Mouse (Mus musculus): ENCODE measurements around the gene Olfr506.
"Not testable (repeated sequence)": the region's sequence is repeated elsewhere in the genome, so short reads cannot be mapped to it uniquely, and the experiment has no call there.

Gene Olfr506

GRCm38 (mm10) chr7:108610487-108610886, at the start of gene Olfr506:
Gene Olfr506 (plus strand): TSS chr7:108610787.
- DNase-seq (ENCODE audit: low spot score): no peak

GRCm38 (mm10) chr7:108565693-108566092, 44.9 kb upstream of the Olfr506 start, which contains the start of gene Olfr504:
Gene Olfr504 (minus strand): TSS chr7:108565793.
- no peak for DNase-seq (ENCODE audit: low spot score)

- no peak for DNase-seq (ENCODE audit: low spot score)
These were observed 20.8 kb upstream of the Olfr506 start for GRCm38 (mm10) chr7:108589797-108590196.

GRCm38 (mm10) chr7:108601916-108602315, 8.7 kb upstream of the Olfr506 start:
- DNase-seq (ENCODE audit: low spot score): not testable (repeated sequence)

- no peak for DNase-seq (ENCODE audit: low spot score)
These were observed 3.5 kb downstream of the Olfr506 start for GRCm38 (mm10) chr7:108614110-108614509.

- not testable (repeated sequence) for DNase-seq (ENCODE audit: low spot score)
These were observed 6.2 kb downstream of the Olfr506 start for GRCm38 (mm10) chr7:108616781-108617180.

GRCm38 (mm10) chr7:108621514-108621913, 10.9 kb downstream of the Olfr506 start, which contains the start of gene Olfr507:
Gene Olfr507 (plus strand): TSS chr7:108621814.
- no peak for DNase-seq (ENCODE audit: low spot score)

GRCm38 (mm10) chr7:108629694-108630093, 19.1 kb downstream of the Olfr506 start, which contains the start of gene Olfr508:
Gene Olfr508 (plus strand): TSS chr7:108629994.
- no peak for DNase-seq (ENCODE audit: low spot score)

GRCm38 (mm10) chr7:108651806-108652205, 41.2 kb downstream of the Olfr506 start, which contains the start of gene Olfr509:
Gene Olfr509 (minus strand): TSS chr7:108651906.
- no peak for DNase-seq (ENCODE audit: low spot score)

GRCm38 (mm10) chr7:108662419-108662818, 51.8 kb downstream of the Olfr506 start:
- DNase-seq (ENCODE audit: low spot score): no peak

Data from layer of hippocampus, adult 11-12 months (tissue).